Mouse (Mus musculus) lung, postnatal 4 days (tissue): ENCODE measurements at regions not wholly inside any gene's neighbourhood (a gene's known extent, or its start where the extent isn't known, plus 50 kb on each side); places are given as distances from the start of the nearest gene placed in this dataset.
"Not testable (repeated sequence)": the region's sequence is repeated elsewhere in the genome, so short reads cannot be mapped to it uniquely, and the experiment has no call there.

Experiments
- DNase-seq, 2 experiments: peaks; one replicate each; pipeline ENCODE4 v3.0.0; 2021

DNA sequence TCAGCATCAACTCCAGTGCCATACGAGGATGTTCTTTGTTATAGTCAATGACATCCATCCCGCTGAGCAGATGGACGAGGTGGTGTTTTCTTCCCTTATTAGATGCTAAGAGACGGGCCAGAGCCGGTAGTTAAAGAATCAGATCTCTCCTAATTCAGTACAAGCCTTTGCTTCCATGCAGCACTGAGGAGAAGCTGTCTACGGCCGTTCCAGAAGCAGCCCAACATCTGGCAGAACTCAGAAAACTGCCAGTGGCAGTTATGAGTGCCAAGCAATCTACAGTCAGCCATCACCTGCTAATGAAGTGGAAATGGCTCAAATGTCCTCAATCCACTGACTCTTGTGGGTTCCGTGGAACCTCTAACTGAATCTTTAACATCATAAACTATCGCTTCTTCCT, 141.3 kb upstream of the Fam3c start:
- DNase-seq, result peak in 1 of 2 experiments; percentile 58

DNA sequence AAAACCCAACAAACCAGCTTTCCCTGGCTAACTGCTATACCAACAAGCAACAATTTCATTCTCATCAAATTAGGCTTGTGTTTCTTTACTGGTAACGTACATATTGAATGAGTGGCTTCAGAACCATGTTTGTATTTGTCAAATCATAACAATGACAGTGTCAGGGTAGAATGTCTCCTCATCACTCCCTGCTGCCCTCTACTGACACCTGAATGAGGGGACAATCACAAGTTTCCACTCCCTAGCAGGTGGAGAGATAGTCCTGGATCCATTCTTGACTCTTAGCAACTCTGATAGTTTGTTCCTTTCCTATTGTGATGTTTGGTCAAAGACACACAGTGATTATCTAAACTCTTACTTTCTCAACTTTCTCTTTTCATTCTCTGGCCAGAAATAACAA, 140.4 kb upstream of the Fam3c start:
- no peak for DNase-seq

DNA sequence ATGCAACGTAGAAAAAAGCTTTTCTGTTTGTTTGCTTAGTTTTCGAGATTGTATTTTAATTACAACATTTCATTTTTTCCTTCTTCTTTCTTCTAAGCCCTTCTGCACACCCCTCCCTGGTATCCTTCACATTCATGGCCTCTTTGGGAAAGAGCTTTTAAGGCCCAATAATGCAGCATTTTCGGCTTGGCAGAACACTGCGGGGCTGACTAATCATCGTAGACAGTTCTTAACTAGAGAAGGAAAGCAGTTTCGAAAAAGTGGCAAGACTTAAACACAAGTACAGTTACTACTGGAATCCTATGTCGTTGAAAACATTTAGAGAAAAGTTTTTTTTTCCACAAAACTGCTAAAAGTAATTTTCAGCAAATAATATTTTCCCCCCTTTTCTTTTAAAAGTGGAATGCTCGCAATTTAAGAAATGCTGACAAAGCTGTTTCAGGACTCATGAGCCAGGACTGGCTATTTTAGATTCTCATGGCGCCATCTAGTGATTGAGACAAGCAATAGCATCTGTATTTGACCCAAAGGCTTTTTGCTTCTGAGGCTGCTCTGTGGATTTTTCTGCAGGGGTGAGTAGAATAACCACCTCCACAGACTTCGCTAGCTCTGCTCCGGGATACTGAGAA, 137.7 kb upstream of the Fam3c start:
- peak in 1 of 2 experiments; percentile 14 for DNase-seq

DNA sequence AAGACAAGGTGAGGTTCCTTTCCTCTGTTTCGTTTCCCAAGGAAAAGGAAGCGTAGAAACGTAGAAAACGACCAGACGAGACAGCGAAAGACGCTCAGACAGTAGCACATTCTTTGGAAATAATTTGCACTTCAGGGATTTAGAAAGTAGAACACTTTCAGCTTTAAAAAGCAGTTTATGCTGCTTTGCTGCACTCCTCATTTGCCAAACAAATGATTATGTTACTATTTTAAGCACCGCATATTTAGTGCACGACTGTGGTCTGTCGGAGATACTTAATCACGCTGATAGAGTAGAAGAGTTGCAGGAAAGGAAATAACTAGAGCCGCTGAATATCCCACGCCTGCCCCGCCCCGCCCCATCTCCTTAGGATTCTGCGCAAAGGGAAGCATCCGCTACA, 136.9 kb upstream of the Fam3c start:
- DNase-seq, result no peak

DNA sequence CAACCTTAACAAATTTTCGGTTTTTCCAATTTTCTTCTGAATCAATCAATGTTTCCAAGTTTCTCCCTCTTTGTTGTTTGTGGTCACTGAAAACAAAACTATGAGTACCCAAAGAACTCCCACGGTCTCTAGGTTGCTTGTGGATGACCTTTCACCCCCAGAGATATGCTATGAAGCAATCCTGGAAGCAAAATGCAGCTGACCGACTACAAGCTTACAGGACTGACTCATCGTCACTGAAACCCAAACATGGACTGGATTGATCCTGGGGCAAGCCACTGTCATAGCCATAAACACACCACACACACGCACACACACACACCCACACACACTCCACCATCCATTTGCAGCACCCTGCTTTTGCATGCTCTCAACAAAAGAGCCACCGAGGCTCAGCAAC, 134.7 kb upstream of the Fam3c start:
- DNase-seq, result no peak

DNA sequence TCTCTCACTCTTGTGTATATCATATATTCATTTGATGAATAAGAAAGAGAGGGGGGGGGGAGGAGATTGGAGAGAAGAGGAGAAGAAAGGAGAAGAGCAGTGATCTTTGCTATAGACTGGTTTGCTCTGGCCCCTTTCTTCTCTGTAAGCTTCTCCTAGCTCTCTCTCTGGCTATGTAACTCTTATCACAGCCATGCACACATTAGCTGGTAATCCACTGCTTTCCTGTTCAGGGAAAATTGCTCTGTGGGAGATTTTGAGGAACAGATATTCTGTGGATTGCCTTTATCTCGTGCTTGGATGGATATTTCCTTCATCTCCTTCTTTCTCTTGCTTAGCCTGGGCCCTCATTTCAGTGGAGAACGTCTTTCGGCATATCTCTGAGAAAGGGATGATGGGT, 131.4 kb upstream of the Fam3c start:
- no peak for DNase-seq

DNA sequence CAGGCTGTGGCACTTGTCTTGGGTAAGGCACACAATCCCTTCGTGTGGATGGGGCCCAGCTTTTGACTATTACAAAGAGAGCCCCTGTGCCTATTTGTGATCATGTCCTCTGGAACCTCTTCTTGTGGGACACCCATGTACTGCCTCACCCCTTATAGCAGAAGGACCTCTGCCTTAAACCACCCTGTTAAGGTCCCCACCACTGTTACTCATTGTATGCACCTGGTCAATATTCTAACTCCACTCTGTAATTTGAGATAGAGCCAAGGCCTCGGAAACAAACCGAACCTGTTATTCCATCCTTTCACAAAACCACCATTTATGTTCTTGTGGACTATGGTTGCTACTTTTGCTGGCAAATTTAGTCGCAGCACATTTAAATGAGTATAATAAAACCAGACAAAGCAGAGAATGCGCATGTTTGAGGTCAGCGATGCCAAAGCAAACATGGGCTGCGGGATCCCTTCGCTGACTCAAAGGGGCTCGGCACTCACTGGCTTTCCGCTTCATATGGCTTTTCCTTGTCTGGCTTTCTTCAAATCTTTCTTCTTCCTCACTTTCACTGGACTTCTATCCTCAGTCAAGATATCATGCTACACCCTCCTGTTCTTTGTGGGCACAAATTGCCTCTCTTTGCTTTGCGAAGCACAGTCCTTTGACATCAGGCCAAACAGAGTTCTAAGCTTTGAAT, 129.9 kb upstream of the Fam3c start:
- no peak for DNase-seq

DNA sequence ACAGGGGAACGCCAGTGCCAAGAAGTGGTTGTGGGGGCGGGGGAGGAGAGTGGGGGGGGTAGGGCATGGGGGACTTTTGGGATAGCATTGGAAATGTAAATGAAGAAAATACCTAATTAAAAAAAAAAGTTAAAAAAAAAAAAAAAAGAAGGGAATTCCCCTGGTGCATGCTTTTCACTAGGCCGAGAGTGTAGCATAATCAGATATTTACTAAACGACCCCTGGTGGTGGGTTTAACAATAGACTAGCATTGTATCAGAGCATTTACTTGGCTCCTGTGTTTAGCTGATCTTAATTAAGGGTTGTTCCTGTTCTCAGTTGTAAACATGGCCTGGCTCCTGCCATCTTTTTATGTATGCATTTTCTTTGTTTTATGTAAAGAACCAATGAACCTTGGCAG, 126.2 kb upstream of the Fam3c start:
- not testable (repeated sequence) for DNase-seq

DNA sequence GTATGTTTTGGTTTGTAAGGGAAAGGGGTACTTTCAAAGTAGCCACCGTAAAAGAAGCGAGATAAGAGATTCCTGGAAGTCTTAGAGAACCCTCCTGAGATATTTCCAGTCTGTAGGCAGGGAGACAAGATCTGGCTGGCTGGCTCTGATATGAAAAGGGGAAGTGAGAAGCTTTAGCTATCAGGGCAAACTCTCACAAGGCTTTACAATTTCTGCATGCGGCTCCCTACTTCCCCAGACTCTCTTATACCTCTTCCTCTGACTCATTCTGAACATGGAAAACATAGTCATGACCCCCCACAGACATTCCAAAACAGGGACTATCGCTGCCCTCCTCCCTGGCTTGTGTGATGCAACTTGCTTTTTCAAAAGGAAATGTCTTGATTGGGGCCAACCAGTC, 118.6 kb upstream of the Fam3c start:
- DNase-seq, result no peak

DNA sequence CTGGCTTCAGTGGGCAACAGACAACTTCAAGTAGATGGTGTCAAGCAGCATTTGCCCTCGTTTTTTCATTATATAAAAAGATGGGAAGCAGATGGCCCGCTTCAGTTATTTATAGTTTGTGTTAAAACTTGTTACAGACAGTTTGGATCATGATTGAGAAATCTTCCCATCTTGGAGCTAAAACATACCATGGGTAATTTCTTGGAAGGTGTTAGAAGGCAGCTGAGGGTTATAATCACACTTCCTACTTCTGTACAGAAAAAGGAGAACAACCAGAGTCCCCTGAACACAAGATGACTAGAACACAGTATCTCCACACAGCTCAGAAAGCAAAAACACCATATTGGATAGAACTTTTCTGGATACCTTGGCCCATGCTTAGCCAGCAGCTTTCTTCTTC, 118.0 kb upstream of the Fam3c start:
- no peak for DNase-seq

DNA sequence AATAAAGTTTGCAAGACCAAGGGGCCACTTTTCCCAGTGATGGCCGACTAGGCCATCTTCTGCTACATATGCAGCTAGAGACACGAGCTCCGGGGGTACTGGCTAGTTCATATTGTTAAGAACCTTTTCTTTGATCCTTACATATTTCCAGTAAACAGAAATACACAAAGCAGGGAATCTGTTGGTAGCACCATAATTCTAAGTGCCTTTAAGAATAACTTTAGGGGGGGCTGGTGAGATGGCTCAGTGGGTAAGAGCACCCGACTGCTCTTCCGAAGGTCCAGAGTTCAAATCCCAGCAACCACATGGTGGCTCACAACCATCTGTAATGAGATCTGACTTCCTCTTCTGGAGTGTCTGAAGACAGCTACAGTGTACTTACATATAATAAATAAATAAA, 116.4 kb upstream of the Fam3c start:
- not testable (repeated sequence) for DNase-seq

DNA sequence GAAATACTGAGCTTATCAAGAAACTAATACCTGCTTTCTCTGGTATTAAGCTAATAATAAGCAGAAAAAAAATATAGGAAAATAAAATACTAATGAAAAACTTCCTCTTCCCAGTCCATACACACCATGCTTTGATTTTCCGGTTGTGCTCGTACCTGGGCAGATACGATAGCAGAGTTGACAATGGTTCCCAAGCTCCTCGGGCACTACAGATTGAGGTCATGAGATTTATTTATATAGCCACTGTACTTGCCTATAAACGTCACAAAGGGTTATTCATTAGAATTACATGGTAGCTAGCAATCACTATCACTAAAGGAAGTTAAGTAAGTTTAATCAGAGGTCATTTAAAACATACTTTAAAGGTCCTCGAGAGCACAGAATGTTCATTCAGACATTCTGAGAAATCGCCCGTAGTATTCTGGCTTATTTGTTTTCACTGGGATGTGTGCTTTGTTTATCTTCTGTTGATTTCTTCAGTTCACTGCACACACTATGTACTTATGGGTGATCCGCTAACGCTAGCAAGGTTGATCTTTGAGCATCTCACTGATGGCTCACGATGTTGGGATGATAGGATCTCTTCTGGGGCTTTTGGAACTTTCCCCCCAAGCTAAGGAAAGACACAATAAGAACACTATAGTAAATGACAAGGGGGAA, 111.4 kb upstream of the Fam3c start:
- DNase-seq, result no peak

DNA sequence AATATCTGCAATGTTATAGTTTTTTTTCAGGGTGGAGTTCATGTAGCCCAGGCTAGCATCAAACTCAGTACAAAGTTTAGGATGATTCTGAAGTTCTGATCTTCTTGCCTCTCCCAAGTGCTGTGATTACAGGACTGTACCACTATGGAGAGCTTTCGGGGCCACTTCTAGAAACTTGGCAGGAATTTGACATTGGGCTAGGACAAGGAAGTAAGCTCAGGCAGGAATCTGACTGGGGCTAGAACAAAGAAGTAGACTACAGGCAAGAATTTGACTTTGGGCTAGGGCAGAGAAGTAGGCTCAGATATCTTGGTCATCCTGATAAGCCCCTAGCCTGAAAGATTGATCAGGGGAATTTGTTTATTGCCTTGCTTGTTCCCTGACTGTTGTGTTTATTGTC, 109.9 kb upstream of the Fam3c start:
- no peak for DNase-seq

DNA sequence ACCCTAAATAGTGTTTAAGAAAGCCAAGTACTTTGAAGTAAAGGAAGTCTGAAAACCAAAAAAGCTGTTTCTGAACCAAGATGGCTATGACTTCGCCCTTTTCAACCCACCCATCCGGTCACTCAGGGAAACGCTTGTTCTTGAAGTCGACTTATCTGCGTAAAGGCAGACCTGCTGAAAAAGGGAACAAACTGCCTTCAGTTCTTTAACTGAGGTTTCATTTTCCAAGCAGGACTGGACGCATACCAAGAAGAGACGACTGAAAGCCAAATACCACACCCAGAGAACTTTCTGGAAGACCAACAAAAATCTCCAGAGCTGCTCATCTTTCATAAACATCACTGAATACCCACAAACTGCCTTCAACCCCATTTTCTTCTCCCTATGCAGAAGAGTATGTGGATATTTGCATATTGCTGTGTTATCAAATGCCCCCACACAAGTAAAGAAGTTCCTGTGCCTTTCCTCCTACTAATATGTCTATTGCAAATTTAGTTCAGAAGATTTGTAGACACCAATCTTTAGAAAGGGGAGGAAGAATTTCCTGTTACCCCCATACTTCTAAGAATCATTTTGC, 103.5 kb upstream of the Fam3c start:
- no peak for DNase-seq

DNA sequence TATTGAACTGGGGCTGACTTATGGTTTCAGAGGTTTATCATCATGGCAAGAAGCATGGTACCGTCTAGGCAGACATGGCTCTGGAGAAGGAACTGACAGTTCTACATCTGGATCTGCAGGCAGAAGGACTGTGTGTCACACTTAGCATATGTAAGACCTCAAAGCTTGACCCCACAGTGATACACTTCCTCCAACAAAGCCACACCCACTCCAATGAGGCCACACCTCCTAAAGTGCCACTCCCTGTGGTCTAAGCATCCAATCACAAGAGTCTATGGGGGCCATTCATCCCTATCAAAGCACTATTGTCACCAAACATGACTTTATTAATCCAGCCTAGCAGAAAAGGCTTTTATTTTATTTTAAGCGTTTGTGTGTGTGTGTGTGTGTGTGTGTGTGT, 96.2 kb upstream of the Fam3c start:
- no peak for DNase-seq

DNA sequence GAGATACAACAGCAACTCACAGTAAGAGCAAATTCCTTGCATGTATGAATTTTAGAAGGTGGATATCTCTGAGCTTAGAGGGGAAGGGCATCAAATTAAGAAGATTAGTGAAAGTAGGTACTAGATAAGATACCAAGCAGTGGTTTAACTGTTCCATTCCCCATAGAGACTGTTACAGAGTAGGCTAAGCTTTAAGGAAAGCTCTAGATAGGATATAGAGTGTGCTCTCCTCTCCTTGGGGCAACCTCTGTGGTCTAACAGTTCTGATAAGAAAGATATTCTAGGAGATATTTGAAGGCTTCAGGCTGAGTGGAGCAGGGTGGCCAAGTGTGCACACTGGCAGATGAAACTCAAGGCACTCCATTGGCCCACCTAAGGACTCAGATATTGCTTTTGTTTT, 94.5 kb upstream of the Fam3c start:
- no peak for DNase-seq

DNA sequence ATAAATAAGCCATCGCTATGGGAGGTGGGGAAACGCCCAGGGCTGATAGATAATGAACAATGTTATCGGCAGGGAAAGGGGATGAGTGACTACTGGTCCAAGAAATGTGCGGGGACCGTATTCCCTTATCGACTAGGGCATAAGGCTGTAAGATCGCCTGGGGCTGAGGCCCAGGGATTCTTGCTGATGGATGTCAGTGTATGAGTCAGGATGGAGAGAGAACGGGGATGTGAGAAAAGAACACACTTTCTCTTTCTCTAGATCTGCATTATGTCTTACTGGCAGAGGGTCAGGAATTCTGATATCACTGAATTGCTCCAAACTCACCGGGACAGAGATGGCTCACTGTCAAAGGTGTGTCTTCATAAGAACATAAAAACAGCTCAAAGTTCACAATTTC, 92.9 kb upstream of the Fam3c start:
- DNase-seq, result no peak

DNA sequence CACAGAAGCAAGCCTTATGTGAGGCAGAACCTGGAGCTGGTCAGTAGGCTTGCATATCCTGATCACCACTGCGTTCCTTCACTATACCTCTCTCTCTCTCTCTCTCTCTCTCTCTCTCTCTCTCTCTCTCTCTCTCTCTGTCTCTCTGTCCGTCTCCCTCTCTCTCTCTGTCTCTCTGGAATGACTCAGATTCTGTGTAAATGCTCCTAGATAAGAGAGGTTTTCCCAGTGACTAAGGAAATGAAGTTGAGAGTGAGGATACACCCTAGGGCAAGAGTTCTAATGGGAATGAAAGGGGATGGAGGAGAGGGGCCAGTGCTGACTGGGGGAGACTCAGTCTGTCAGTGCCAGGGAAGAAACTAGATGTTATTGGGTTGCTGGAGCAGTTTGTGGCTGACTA, 91.6 kb upstream of the Fam3c start:
- no peak for DNase-seq

DNA sequence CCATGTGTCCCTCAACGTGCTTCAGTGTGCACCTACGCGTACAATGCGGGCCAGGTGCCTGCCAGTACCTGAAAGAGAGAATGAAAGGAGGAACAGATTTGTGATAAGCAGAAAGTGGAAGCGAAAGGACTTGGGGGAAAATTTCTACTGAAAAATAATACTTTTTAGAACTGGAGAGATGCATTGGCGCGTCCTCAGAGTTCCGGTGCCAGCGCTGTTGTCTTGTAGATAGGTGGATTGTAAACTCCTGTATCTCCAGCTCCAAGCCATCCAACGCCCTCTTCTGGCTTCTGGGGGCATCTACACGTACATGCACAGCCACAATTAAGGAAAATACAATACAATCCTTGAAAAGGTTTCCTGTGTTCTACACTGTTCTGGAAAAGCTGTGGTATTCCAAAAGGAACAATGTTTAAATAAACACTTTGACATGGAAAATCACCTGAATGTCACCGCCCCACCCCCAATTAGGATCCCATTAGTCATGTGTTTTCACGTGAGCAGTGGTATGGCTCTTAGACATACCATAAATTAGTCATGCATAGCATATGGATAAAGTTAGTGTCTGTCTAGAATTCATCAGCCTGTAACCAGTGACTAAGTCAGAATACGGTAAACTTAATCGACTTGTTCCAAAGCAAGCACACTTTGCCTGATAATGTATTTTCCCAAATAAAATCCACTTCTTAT, 90.7 kb upstream of the Fam3c start:
- DNase-seq, result no peak

DNA sequence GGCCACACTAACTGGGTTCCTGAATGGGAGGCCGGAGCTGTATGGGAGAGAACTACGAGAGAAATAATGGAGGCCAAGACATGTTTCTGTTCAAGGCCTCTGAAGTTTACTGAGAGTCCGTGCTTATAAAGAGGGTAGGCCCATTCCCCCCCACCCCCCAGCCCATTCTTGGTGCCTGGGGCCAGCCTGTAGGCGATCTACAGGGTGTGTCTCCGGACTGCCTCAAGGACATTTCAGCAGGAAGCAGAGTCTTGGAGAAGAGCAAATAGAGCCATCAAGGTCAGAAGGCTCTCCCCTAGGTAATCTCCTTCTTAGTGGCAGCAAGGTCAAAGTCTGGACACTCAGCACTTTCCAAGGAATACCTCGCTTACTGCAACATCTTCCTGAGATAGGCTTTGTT, 88.8 kb upstream of the Fam3c start:
- not testable (repeated sequence) for DNase-seq

DNA sequence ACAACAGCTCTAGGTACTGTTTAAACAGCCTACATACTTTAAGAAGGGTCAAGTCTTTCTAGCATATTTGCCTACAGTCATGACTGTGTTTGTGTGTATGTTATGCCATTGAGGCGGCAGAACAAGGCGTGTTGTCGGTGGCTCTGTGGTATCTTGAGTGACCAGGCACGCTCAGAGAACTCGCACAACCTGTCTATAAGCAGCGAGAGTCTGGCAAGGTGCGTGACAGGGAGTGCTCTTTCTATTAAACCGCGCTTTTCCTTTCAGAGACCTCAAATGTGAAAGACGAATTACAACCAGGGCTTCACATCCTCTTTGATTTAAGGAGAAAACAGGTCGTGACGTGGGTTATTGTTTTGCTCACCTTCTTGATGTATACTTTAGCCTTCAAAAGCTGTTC, 88.2 kb upstream of the Fam3c start:
- peak; percentile 23 to 56 for DNase-seq

DNA sequence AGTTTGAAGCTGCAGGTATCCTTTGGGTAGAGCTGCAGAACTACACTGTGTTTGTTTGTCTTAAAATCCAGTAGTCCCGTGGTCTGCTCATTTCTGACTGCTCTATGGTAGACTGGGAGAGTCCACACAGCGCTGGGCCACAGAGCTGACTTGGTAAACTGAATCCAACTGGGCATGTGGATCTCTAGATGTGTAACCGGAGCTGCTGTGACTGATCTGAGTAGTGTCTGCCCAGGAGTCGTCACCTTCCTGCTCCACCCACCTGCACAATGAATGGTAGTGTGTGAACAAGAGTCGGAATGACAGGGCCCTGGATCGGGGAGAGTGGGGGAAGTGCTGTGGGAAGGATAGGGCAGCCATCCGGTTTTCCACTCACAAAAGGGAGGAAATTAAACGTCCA, 87.5 kb upstream of the Fam3c start:
- DNase-seq, result peak in 1 of 2 experiments; percentile 20

DNA sequence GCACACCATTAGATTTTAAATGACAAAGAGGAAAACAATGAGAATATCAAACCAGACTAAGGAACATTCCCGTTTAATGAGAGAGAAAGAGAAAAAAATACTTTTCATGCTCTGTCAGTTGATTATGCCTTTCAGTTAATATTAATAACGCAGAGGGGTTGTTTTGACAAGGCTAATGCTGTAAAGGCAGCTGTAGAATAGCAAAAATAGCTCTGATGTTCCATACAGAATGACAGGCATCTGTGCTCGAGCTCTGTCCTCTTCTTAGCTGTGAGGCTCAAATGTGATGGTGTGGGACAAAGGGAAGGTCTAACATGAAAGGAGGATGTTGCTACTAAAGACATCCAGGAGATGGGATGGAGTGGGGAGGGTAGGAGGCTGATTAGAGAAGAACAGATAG, 87.1 kb upstream of the Fam3c start:
- no peak for DNase-seq

DNA sequence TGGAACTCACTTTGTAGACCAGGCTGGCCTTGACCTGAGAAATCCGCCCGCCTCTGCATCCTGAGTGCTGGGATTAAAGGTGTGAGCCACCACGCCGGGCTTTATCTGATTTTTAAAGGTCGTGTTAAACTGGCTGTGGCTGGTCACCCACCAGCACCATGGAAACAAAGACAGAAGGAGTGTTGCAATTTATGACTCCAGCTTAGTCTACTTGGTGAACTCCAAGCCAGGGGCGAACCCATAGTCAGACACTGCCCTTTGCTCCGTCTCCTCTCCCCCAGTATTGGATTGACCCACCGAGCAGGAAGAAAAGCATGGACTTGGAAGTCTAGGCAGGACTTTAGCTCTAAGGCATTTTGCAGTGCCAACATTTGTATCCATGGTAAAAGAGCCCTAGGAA, 86.5 kb upstream of the Fam3c start:
- DNase-seq, result no peak
